Mouse (Mus musculus): Measurements from ENCODE around the gene Ntn1.

The Ntn1 gene

GRCm38 (mm10) chr11:68381318-68381717, 19.3 kb downstream of the Ntn1 start:
- no peak for DNase-seq

- no peak for DNase-seq
Measured at GRCm38 (mm10) chr11:68378946-68379764, 21.5 kb downstream of the Ntn1 start.

GRCm38 (mm10) chr11:68378419-68378818, 22.2 kb downstream of the Ntn1 start:
- DNase-seq = no peak

GRCm38 (mm10) chr11:68373105-68373504, 27.5 kb downstream of the Ntn1 start:
- DNase-seq = no peak

GRCm38 (mm10) chr11:68371609-68372008, 29.0 kb downstream of the Ntn1 start:
- no peak for DNase-seq

GRCm38 (mm10) chr11:68356901-68357300, 43.7 kb downstream of the Ntn1 start:
- DNase-seq = no peak

- DNase-seq = no peak
Measured at GRCm38 (mm10) chr11:68355561-68355960, 45.1 kb downstream of the Ntn1 start.

GRCm38 (mm10) chr11:68354848-68355247, 45.8 kb downstream of the Ntn1 start:
- DNase-seq = no peak

- no peak for DNase-seq
Measured at GRCm38 (mm10) chr11:68352236-68352635, 48.4 kb downstream of the Ntn1 start.

GRCm38 (mm10) chr11:68348851-68349250, 51.8 kb downstream of the Ntn1 start:
- no peak for DNase-seq

GRCm38 (mm10) chr11:68348083-68348482, 52.5 kb downstream of the Ntn1 start:
- DNase-seq = no peak

- no peak for DNase-seq
Measured at GRCm38 (mm10) chr11:68347508-68347907, 53.1 kb downstream of the Ntn1 start.

- no peak for DNase-seq
Measured at GRCm38 (mm10) chr11:68346099-68346498, 54.5 kb downstream of the Ntn1 start.

GRCm38 (mm10) chr11:68344221-68344620, 56.4 kb downstream of the Ntn1 start:
- DNase-seq = no peak

- DNase-seq = no peak
Measured at GRCm38 (mm10) chr11:68342761-68343160, 57.9 kb downstream of the Ntn1 start.

- DNase-seq = no peak
Measured at GRCm38 (mm10) chr11:68342003-68342400, 58.6 kb downstream of the Ntn1 start.

- no peak for DNase-seq
Measured at GRCm38 (mm10) chr11:68341111-68342002, 59.3 kb downstream of the Ntn1 start.

- no peak for DNase-seq
Measured at GRCm38 (mm10) chr11:68340366-68340765, 60.3 kb downstream of the Ntn1 start.

GRCm38 (mm10) chr11:68339856-68340255, 60.8 kb downstream of the Ntn1 start:
- no peak for DNase-seq

- no peak for DNase-seq
Measured at GRCm38 (mm10) chr11:68339331-68339730, 61.3 kb downstream of the Ntn1 start.

GRCm38 (mm10) chr11:68331676-68332265, 68.9 kb downstream of the Ntn1 start:
- DNase-seq = no peak

- no peak for DNase-seq
Measured at GRCm38 (mm10) chr11:68331117-68331437, 69.5 kb downstream of the Ntn1 start.

GRCm38 (mm10) chr11:68330398-68331116, 70.1 kb downstream of the Ntn1 start:
- no peak for DNase-seq

All from layer of hippocampus, adult 9-11 months (tissue).